Mouse (Mus musculus) gastrocnemius, postnatal 25 days (tissue): ENCODE results near the gene Sgca. TPM values are rescaled to one million over a fixed set of nuclear protein-coding genes. Genes with fewer than 3 reads are reported as not detected.
A peak's percentile ranks its signal among the peaks of the same experiment; 100 is the strongest.
"Not testable (repeated sequence)": the region's sequence is repeated elsewhere in the genome, so short reads cannot be mapped to it uniquely, and the experiment has no call there.

Experiments
- DNase-seq: peaks from one replicate; pipeline ENCODE4 v3.0.0; 2022
- total RNA-seq, 2 experiments: library from RNA; stranded (reverse); gene quantifications; 1 replicate in 1 of 2; 2 replicates in 1 of 2; pipeline ENCODE4 v1.2.3; 2021

Sgca gene
- total RNA-seq, 2 experiments from 2014 or later, result 255 to 276 TPM

GRCm38 (mm10) chr11:94987341-94987740 lies 11.2 kb upstream of the Sgca start:
- DNase-seq, result no peak

GRCm38 (mm10) chr11:94986435-94986834 lies 10.3 kb upstream of the Sgca start:
- no peak for DNase-seq

GRCm38 (mm10) chr11:94985822-94986221 lies 9.7 kb upstream of the Sgca start:
- DNase-seq, result no peak

GRCm38 (mm10) chr11:94985140-94985539 lies 9.0 kb upstream of the Sgca start:
- no peak for DNase-seq

GRCm38 (mm10) chr11:94979462-94980179 lies 3.5 kb upstream of the Sgca start:
- no peak for DNase-seq

GRCm38 (mm10) chr11:94978947-94979346 lies 2.8 kb upstream of the Sgca start:
- peak; percentile 94 for DNase-seq

GRCm38 (mm10) chr11:94978178-94978915 lies 2.2 kb upstream of the Sgca start:
- no peak for DNase-seq

- DNase-seq, result peak; percentile 60
Observed at GRCm38 (mm10) chr11:94974951-94975350, 1.2 kb downstream of the Sgca start.

- DNase-seq, result peak; percentile 79
Observed at GRCm38 (mm10) chr11:94973313-94973712, 2.8 kb downstream of the Sgca start.

- no peak for DNase-seq
Observed at GRCm38 (mm10) chr11:94972887-94973286, 3.2 kb downstream of the Sgca start.

- DNase-seq, result no peak
Observed at GRCm38 (mm10) chr11:94971895-94972615, 4.1 kb downstream of the Sgca start.

- peak; percentile 67 for DNase-seq
Observed at GRCm38 (mm10) chr11:94970210-94970943, 5.8 kb downstream of the Sgca start.

- not testable (repeated sequence) for DNase-seq
Observed at GRCm38 (mm10) chr11:94969709-94970108, 6.4 kb downstream of the Sgca start.

- no peak for DNase-seq
Observed at GRCm38 (mm10) chr11:94968187-94968586, 7.9 kb downstream of the Sgca start.

- no peak for DNase-seq
Observed at GRCm38 (mm10) chr11:94967419-94967818, 8.7 kb downstream of the Sgca start, which contains the start of gene Hils1. Hils1 (plus strand) TSS chr11:94967593.

- DNase-seq, result no peak
Observed at GRCm38 (mm10) chr11:94962534-94963101, 13.5 kb downstream of the Sgca start.

GRCm38 (mm10) chr11:94958065-94958858 lies 17.9 kb downstream of the Sgca start:
- peak; percentile 92 for DNase-seq

- no peak for DNase-seq
Observed at GRCm38 (mm10) chr11:94957693-94958064, 18.4 kb downstream of the Sgca start.

GRCm38 (mm10) chr11:94955103-94955502 lies 21.0 kb downstream of the Sgca start:
- no peak for DNase-seq

- no peak for DNase-seq
Observed at GRCm38 (mm10) chr11:94952169-94952568, 24.0 kb downstream of the Sgca start.

- DNase-seq, result no peak
Observed at GRCm38 (mm10) chr11:94945236-94945635, 30.9 kb downstream of the Sgca start.
